Mouse (Mus musculus) CH12.LX (cell line): ENCODE measurements around the gene Lrguk. TPM values are rescaled to one million over a fixed set of nuclear protein-coding genes. Genes with fewer than 3 reads are reported as not detected.

Experiments used
- DNase-seq: peaks from one replicate; pipeline ENCODE4 v3.0.0-alpha.2; 2013; ENCODE audit errors: extremely low read depth
- H3K27ac ChIP-seq: 2 replicates; pipeline ENCODE4 v1.5.1; 2012; ENCODE audit warnings: low read depth, mild to moderate bottlenecking, control low read depth, moderate library complexity; ENCODE audit not compliant: insufficient read depth
- H3K27me3 ChIP-seq: replicated peaks from 2 replicates; pipeline ENCODE3; 2012; ENCODE audit warnings: inconsistent platforms
- H3K36me3 ChIP-seq, 2 experiments: replicated peaks in 1 of 2; 2 replicates each; pipeline versions ENCODE3 to v1.6.1; 2012; ENCODE audit warnings: inconsistent platforms in 1 of 2, low read length in 1 of 2, mild to moderate bottlenecking in 1 of 2, mixed read lengths in 1 of 2, moderate library complexity in 1 of 2; ENCODE audit not compliant: control insufficient read depth in 1 of 2, insufficient read depth in 1 of 2
- H3K4me1 ChIP-seq, 2 experiments: 2 replicates each; pipeline ENCODE4 v1.6.1; 2012; ENCODE audit warnings: inconsistent platforms in 1 of 2, moderate library complexity in 1 of 2; ENCODE audit not compliant: insufficient read depth in 2 of 2, control insufficient read depth in 1 of 2
- H3K4me2 ChIP-seq: 2 replicates; pipeline ENCODE4 v1.6.1; 2012; ENCODE audit warnings: low read depth, mild to moderate bottlenecking, control low read depth; ENCODE audit not compliant: poor library complexity, insufficient read depth, severe bottlenecking
- H3K4me3 ChIP-seq, 3 experiments: fragments of 150-350 bp in 1 of 3; sonication (generic) in 1 of 3; replicated peaks in 1 of 3; 2 replicates each; pipeline versions ENCODE3 to v1.5.1; 2011 to 2012; ENCODE audit warnings: low read depth in 2 of 3, low read length in 2 of 3, mild to moderate bottlenecking in 2 of 3, moderate library complexity in 2 of 3, control low read depth in 1 of 3, improper control_type of control experiment in 1 of 3, inconsistent platforms in 1 of 3, mixed read lengths in 1 of 3; ENCODE audit not compliant: poor library complexity in 1 of 3
- H3K79me2 ChIP-seq: replicated peaks from 2 replicates; pipeline ENCODE4 v1.6.1; 2012; ENCODE audit warnings: mild to moderate bottlenecking, moderate library complexity; ENCODE audit not compliant: control insufficient read depth, poor library complexity, insufficient read depth, severe bottlenecking; ENCODE audit errors: extremely low read depth
- H3K9ac ChIP-seq: 2 replicates; pipeline ENCODE4 v1.6.1; 2012; ENCODE audit warnings: low read depth, mild to moderate bottlenecking, control low read depth, moderate library complexity; ENCODE audit not compliant: insufficient read depth
- H3K9me3 ChIP-seq: replicated peaks from 2 replicates; pipeline ENCODE3; 2012; ENCODE audit warnings: low read length, inconsistent platforms, mixed read lengths
- BHLHE40 ChIP-seq: IDR thresholded peaks from 2 replicates; pipeline ENCODE4 v1.6.1; 2011; ENCODE audit warnings: mild to moderate bottlenecking, low read depth, low read length, improper control_type of control experiment
- CHD2 ChIP-seq: IDR thresholded peaks from 2 replicates; pipeline ENCODE4 v1.6.1; 2011; ENCODE audit warnings: low read length, improper control_type of control experiment
- ELF1 ChIP-seq: IDR thresholded peaks from 2 replicates; pipeline ENCODE4 v1.6.1; 2014; ENCODE audit warnings: low read depth, mild to moderate bottlenecking, inconsistent platforms, low read length, improper control_type of control experiment
- ETS1 ChIP-seq: conservative IDR thresholded peaks from 2 replicates; pipeline ENCODE4 v1.6.1; 2012; ENCODE audit warnings: low read depth, mild to moderate bottlenecking, inconsistent platforms, low read length, improper control_type of control experiment, moderate library complexity
- HCFC1 ChIP-seq: IDR thresholded peaks from 2 replicates; pipeline ENCODE4 v1.6.1; 2012; ENCODE audit warnings: low read depth, mild to moderate bottlenecking, inconsistent platforms, low read length, improper control_type of control experiment
- IRF4 ChIP-seq: IDR thresholded peaks from 2 replicates; pipeline ENCODE4 v1.6.1; 2014; ENCODE audit warnings: low read depth, mild to moderate bottlenecking, inconsistent platforms, low read length, improper control_type of control experiment
- JUND ChIP-seq: conservative IDR thresholded peaks from 2 replicates; pipeline ENCODE4 v1.6.1; 2011; ENCODE audit warnings: low read depth, low read length, improper control_type of control experiment
- KAT2A ChIP-seq: IDR thresholded peaks from 2 replicates; pipeline ENCODE4 v1.6.1; 2012; ENCODE audit warnings: low read length, improper control_type of control experiment, inconsistent platforms; ENCODE audit not compliant: insufficient replicate concordance
- MAFK ChIP-seq: IDR thresholded peaks from 2 replicates; pipeline ENCODE4 v1.6.1; 2011; ENCODE audit warnings: low read length, improper control_type of control experiment; ENCODE audit not compliant: insufficient replicate concordance
- MAX ChIP-seq: IDR thresholded peaks from 2 replicates; pipeline ENCODE4 v1.6.1; 2011; ENCODE audit warnings: low read length, improper control_type of control experiment
- MEF2A ChIP-seq: IDR thresholded peaks from 2 replicates; pipeline ENCODE4 v1.6.1; 2014; ENCODE audit warnings: low read depth, mild to moderate bottlenecking, inconsistent platforms, low read length, improper control_type of control experiment, borderline replicate concordance
- MYC ChIP-seq: IDR thresholded peaks from 2 replicates; pipeline ENCODE4 v1.6.1; 2011; ENCODE audit warnings: low read depth, mild to moderate bottlenecking, improper control_type of control experiment, low read length
- NELFE ChIP-seq: IDR thresholded peaks from 2 replicates; pipeline ENCODE4 v1.6.1; 2011; ENCODE audit warnings: low read depth, low read length, improper control_type of control experiment
- NRF1 ChIP-seq: IDR thresholded peaks from 2 replicates; pipeline ENCODE4 v1.6.1; 2014; ENCODE audit warnings: low read depth, mild to moderate bottlenecking, inconsistent platforms, low read length, improper control_type of control experiment, moderate library complexity
- POLR2A ChIP-seq: IDR thresholded peaks from 2 replicates; pipeline ENCODE4 v1.6.1; 2011; ENCODE audit warnings: low read depth, mild to moderate bottlenecking, improper control_type of control experiment, low read length
- RAD21 ChIP-seq: IDR thresholded peaks from 2 replicates; pipeline ENCODE4 v1.6.1; 2011; ENCODE audit warnings: low read depth, mild to moderate bottlenecking, low read length, improper control_type of control experiment, moderate library complexity
- RCOR1 ChIP-seq: conservative IDR thresholded peaks from 2 replicates; pipeline ENCODE4 v1.6.1; 2012; ENCODE audit warnings: low read depth, mild to moderate bottlenecking, inconsistent platforms, low read length, improper control_type of control experiment
- SIN3A ChIP-seq: IDR thresholded peaks from 2 replicates; pipeline ENCODE4 v1.6.1; 2012; ENCODE audit warnings: low read length, improper control_type of control experiment, inconsistent platforms
- TBP ChIP-seq: conservative IDR thresholded peaks from 2 replicates; pipeline ENCODE4 v1.6.1; 2011; ENCODE audit warnings: low read depth, low read length, improper control_type of control experiment
- TCF12 ChIP-seq: IDR thresholded peaks from 2 replicates; pipeline ENCODE4 v1.6.1; 2014; ENCODE audit warnings: low read depth, mild to moderate bottlenecking, inconsistent platforms, low read length, improper control_type of control experiment
- UBTF ChIP-seq: IDR thresholded peaks from 2 replicates; pipeline ENCODE4 v1.6.1; 2012; ENCODE audit warnings: low read depth, mild to moderate bottlenecking, inconsistent platforms, low read length, improper control_type of control experiment, moderate library complexity
- USF1 ChIP-seq: IDR thresholded peaks from 2 replicates; pipeline ENCODE4 v1.6.1; 2014; ENCODE audit warnings: low read depth, mild to moderate bottlenecking, inconsistent platforms, low read length, improper control_type of control experiment
- USF2 ChIP-seq: conservative IDR thresholded peaks from 2 replicates; pipeline ENCODE4 v1.6.1; 2011; ENCODE audit warnings: low read depth, low read length, improper control_type of control experiment
- ZNF384 ChIP-seq: IDR thresholded peaks from 2 replicates; pipeline ENCODE4 v1.6.1; 2012; ENCODE audit warnings: low read depth, low read length, improper control_type of control experiment, inconsistent platforms
- dilution Hi-C: fragments of 300-500 bp; cut with MboI; formaldehyde crosslinking; loops from 2 replicates; pipeline ENCODE4 v1.14.3; 2020; ENCODE audit warnings: low sequenced_read_pairs; ENCODE audit not compliant: extremely low pct_unique_long_range_greater_than_20kb, extremely low pct_ligation_motif_present
- in situ Hi-C: fragments of 300-500 bp; cut with MboI; formaldehyde crosslinking; loops from 3 replicates; pipeline ENCODE4 v1.14.3; 2019; ENCODE audit warnings: low sequenced_read_pairs, low pct_ligation_motif_present, low pct_unique_long_range_greater_than_20kb, mixed read lengths
- polyA plus RNA-seq: library from polyadenylated mRNA; unstranded; fragments of >175 nt; gene quantifications from 2 replicates; pipeline ENCODE4 v1.2.1, GENCODE M21; 2012; ENCODE audit warnings: low read depth; ENCODE audit not compliant: insufficient read length
- total RNA-seq, 2 experiments: library from RNA; depleted of rRNA; stranded (reverse); fragments of 300-350 nt in 1 of 2; fragments of >200 nt in 1 of 2; gene quantifications; 2 replicates each; pipeline ENCODE4 v1.2.3; 2012 to 2014

Lrguk gene
- total and polyA plus RNA-seq, 3 experiments, result 0.85 to 1.6 (median 1.1) TPM

GRCm38 (mm10) chr6:34066790-34067189 lies 37.5 kb downstream of the Lrguk start:
- Histone ChIP-seq H3K27me3 (no peaks in the 10 kb centered on the region), H3K4me2 (no peak overlapping the region), H3K36me3 (no peaks in the 10 kb centered on the region), H3K9me3 (no peaks in the 10 kb centered on the region), H3K4me1 (peaks cover 0 to 18% of the 10 kb centered on the region in 2 experiments; a peak in 2 of 4 replicates), H3K27ac (no peak overlapping the region), H3K9ac (no peak overlapping the region), H3K79me2 (no peaks in the 10 kb centered on the region), H3K4me3 (no peak overlapping the region)
- dilution Hi-C loops, result no loop called here
- in situ Hi-C loops, result no loop called here
- DNase-seq, result no peak
- TF ChIP-seq TBP, result no peak

GRCm38 (mm10) chr6:34067271-34067670 lies 38.0 kb downstream of the Lrguk start:
- Histone ChIP-seq H3K4me2 (no peak overlapping the region), H3K4me3 (no peak overlapping the region)
- dilution Hi-C loops, result no loop called here
- TF ChIP-seq CHD2 (no peak), TCF12 (no peak), MYC (no peak), USF1 (no peak), JUND (no peak), ETS1 (no peak), ELF1 (no peak)
- TF ChIP-seq, all 38 proteins: peak for 0
- Histone ChIP-seq H3K27me3 (no peaks in the 10 kb centered on the region), H3K36me3 (no peaks in the 10 kb centered on the region), H3K9ac (no peak overlapping the region), H3K4me1 (peaks cover 0 to 18% of the 10 kb centered on the region in 2 experiments; a peak in 2 of 4 replicates), H3K9me3 (no peaks in the 10 kb centered on the region), H3K79me2 (no peaks in the 10 kb centered on the region), H3K27ac (no peak overlapping the region)
- in situ Hi-C loops, result no loop called here
- DNase-seq, result no peak

DNA sequence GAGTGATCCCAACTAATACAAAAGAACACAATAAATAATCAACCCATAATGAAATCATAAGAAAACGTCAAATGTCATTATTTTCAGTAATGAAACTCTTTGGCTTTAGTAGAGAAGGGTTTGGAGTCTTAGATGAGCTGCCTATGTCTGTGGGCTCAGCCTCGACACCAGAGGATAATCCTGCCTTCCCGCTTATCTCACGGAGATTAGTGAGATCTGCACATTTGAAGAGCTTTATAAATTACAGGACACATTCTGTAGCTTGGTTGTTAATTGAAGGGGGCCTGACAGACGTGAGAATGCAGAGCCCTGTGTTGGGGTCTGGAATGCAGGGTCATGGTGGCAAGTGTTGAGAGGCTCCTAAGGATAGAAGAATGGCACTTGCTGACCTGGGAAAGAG lies 42.7 kb downstream of the Lrguk start:
- in situ Hi-C loops (no loop called here), dilution Hi-C loops (no loop called here)
- no peak overlapping the region for H3K4me3 ChIP-seq
- H3K4me2 ChIP-seq, result no peak overlapping the region
- no peak for DNase-seq
- TF ChIP-seq ZNF384 (no peak), HCFC1 (no peak), POLR2A (no peak), CHD2 (no peak), RCOR1 (no peak), USF2 (no peak), RAD21 (no peak), NRF1 (no peak), MAFK (no peak), ELF1 (no peak), MAX (no peak), KAT2A (no peak), SIN3A (no peak), NELFE (no peak), TCF12 (no peak), USF1 (no peak), UBTF (no peak), BHLHE40 (no peak), IRF4 (no peak), MEF2A (no peak)
- no peaks in the 10 kb centered on the region for H3K36me3 ChIP-seq
- H3K79me2 ChIP-seq, result no peaks in the 10 kb centered on the region
- peaks cover 0 to 8% of the 10 kb centered on the region in 2 experiments; a peak in 2 of 4 replicates for H3K4me1 ChIP-seq
- no peak overlapping the region for H3K27ac ChIP-seq
- no peaks in the 10 kb centered on the region for H3K9me3 ChIP-seq
- H3K9ac ChIP-seq, result no peak overlapping the region
- H3K27me3 ChIP-seq, result no peaks in the 10 kb centered on the region
